Mouse (Mus musculus): ENCODE data around the gene Fmod. TPM values are rescaled to one million over a fixed set of nuclear protein-coding genes. Genes with fewer than 3 reads are reported as not detected.

Gene Fmod
- polyA plus RNA-seq, 1 experiment from 2014 or later = 2.2 TPM

DNA sequence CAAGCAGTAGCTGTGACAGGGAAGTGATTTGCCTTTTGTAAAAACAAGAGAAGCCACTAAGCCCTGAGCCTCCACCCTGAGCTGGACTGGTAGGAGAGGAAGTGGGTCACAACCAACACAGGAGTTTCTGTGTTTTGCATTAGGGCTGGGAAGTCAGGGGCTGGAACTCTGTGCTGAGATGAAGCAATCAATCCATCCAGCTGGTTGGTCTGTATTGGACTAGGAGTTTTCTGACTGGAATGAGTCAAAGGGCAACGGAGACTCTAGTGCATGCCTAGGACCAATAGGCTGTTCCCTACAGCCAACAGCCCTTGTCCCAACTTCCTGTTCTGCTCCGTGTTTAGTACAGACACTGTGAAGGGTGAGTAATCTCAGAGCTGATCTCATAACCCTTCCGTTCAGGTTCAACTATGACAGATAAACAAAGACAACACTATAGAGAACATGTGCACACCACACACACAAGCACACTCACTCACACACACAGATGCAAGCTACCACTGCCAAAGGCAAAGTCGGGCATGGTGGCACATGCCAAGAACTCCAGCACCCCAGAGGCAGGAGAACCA, 28.3 kb downstream of the Fmod start:
- Histone ChIP-seq H3K4me2 (ENCODE audit: low read depth, low read length, severe bottlenecking) (no peak overlapping the region; the same call in 1 of the 2 replicates), H3K27me3 (ENCODE audit: control insufficient read depth, insufficient read depth, low read length) (no peaks in the 10 kb centered on the region), H3K9ac (ENCODE audit: low read length) (peak overlapping the region; percentile 20; the same call in 1 of the 2 replicates), H3K36me3 (ENCODE audit: control insufficient read depth, insufficient read depth, low read length) (no peaks in the 10 kb centered on the region), H3K4me3 (ENCODE audit: low read depth, low read length) (no peak overlapping the region), H3K27ac (ENCODE audit: low read depth, low read length) (peak overlapping the region; percentile 100), H3K9me3 (ENCODE audit: control insufficient read depth, low read length) (no peaks in the 10 kb centered on the region), H3K4me1 (replicated peaks; ENCODE audit: control insufficient read depth, insufficient read depth, low read length) (peaks cover 56% of the 10 kb centered on the region)
- DNase-seq (ENCODE audit: low spot score) (no peak), ATAC-seq (replicated peaks; ENCODE audit: low FRiP score) (no peak)
- 68% methylated on average over 4 of the region's 4 CpGs for WGBS

DNA sequence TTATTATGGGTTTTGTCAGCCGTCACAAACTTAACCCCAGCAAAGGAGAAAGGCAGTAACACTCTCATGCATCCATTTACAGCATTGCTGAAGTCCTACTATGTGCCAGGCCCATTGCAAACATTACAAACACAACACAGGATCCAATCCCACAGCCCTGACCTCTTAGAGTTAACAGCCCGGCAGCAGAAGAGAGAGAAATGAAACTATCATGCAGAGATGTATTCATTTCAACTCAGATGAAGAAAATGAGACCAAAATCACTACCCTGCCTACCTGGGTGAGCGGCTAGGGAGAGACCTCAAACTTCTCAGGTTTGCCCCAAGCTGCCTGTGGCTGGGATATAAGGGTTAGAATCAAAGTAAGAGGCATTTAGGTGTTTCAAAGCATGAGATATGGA, 29.5 kb downstream of the Fmod start:
- 52% methylated on average over 3 of the region's 3 CpGs for WGBS
- Histone ChIP-seq H3K27me3 (ENCODE audit: control insufficient read depth, insufficient read depth, low read length) (no peaks in the 10 kb centered on the region), H3K36me3 (ENCODE audit: control insufficient read depth, insufficient read depth, low read length) (no peaks in the 10 kb centered on the region), H3K9me3 (ENCODE audit: control insufficient read depth, low read length) (no peaks in the 10 kb centered on the region), H3K27ac (ENCODE audit: low read depth, low read length) (peak overlapping the region; percentile 37; the same call in 1 of the 2 replicates), H3K4me3 (ENCODE audit: low read depth, low read length) (no peak overlapping the region), H3K9ac (ENCODE audit: low read length) (no peak overlapping the region; the same call in 1 of the 2 replicates), H3K4me2 (ENCODE audit: low read depth, low read length, severe bottlenecking) (no peak overlapping the region), H3K4me1 (replicated peaks; ENCODE audit: control insufficient read depth, insufficient read depth, low read length) (peaks cover 62% of the 10 kb centered on the region)
- no peak for DNase-seq (ENCODE audit: low spot score)
- no peak for ATAC-seq (replicated peaks; ENCODE audit: low FRiP score)

DNA sequence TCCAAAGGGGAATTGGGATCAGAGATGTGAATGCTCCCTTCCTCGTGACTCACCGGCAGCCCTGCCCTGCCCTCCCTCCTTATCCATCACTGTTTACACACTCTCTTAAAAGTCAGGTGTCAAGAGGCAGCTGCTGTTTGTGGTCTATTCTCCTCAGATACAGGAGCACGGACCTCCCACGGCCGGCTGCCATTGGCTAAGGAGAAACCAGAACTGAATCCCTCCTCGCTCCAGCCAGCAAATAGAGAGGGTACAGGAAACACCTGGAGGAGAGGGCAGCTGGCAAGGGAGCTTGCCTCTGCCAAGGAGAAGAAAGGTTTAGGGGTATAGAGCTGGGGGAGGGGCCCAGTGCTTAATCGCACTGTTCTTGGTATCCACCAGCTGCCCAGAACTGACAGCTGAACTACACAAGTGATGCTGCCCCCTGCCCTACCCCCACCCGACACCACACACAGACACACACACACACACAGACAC, 30.1 kb downstream of the Fmod start:
- Histone ChIP-seq H3K9ac (ENCODE audit: low read length) (peak overlapping the region; percentile 27; the same call in 1 of the 2 replicates), H3K4me3 (ENCODE audit: low read depth, low read length) (no peak overlapping the region), H3K27me3 (ENCODE audit: control insufficient read depth, insufficient read depth, low read length) (no peaks in the 10 kb centered on the region), H3K4me2 (ENCODE audit: low read depth, low read length, severe bottlenecking) (no peak overlapping the region), H3K4me1 (replicated peaks; ENCODE audit: control insufficient read depth, insufficient read depth, low read length) (peaks cover 58% of the 10 kb centered on the region), H3K9me3 (ENCODE audit: control insufficient read depth, low read length) (no peaks in the 10 kb centered on the region), H3K27ac (ENCODE audit: low read depth, low read length) (peak overlapping the region; percentile 37; the same call in 1 of the 2 replicates), H3K36me3 (ENCODE audit: control insufficient read depth, insufficient read depth, low read length) (no peaks in the 10 kb centered on the region)
- DNase-seq (ENCODE audit: low spot score) (no peak), ATAC-seq (replicated peaks; ENCODE audit: low FRiP score) (no peak)
- WGBS = 11% methylated on average over 8 of the region's 8 CpGs

- Histone ChIP-seq H3K36me3 (ENCODE audit: control insufficient read depth, insufficient read depth, low read length) (peaks cover 6% of the 10 kb centered on the region; the same call in 1 of the 2 replicates), H3K4me3 (ENCODE audit: low read depth, low read length) (no peak overlapping the region), H3K27ac (ENCODE audit: low read depth, low read length) (0 out of 2 replicates have a peak overlapping the region, but pooled peaks have one; percentile 41), H3K27me3 (ENCODE audit: control insufficient read depth, insufficient read depth, low read length) (no peaks in the 10 kb centered on the region), H3K9ac (ENCODE audit: low read length) (no peak overlapping the region), H3K4me1 (replicated peaks; ENCODE audit: control insufficient read depth, insufficient read depth, low read length) (peaks cover 46% of the 10 kb centered on the region), H3K4me2 (ENCODE audit: low read depth, low read length, severe bottlenecking) (no peak overlapping the region), H3K9me3 (ENCODE audit: control insufficient read depth, low read length) (no peaks in the 10 kb centered on the region)
- no peak for DNase-seq (ENCODE audit: low spot score)
- WGBS = 69% methylated on average over 8 of the region's 8 CpGs
- no peak for ATAC-seq (replicated peaks; ENCODE audit: low FRiP score)
Measured at GRCm38 (mm10) chr1:134070099-134070669, 33.1 kb downstream of the Fmod start.

GRCm38 (mm10) chr1:134071411-134072018, 34.5 kb downstream of the Fmod start:
- ATAC-seq (replicated peaks; ENCODE audit: low FRiP score) (peak; percentile 37), DNase-seq (ENCODE audit: low spot score) (no peak)
- no peak overlapping the region for H3K4me3 ChIP-seq (ENCODE audit: low read depth, low read length)
- peaks cover 38% of the 10 kb centered on the region for H3K4me1 ChIP-seq (replicated peaks; ENCODE audit: control insufficient read depth, insufficient read depth, low read length)
- no peaks in the 10 kb centered on the region for H3K27me3 ChIP-seq (ENCODE audit: control insufficient read depth, insufficient read depth, low read length)
- peaks cover 6% of the 10 kb centered on the region; the same call in 1 of the 2 replicates for H3K36me3 ChIP-seq (ENCODE audit: control insufficient read depth, insufficient read depth, low read length)
- H3K9ac ChIP-seq (ENCODE audit: low read length) = no peak overlapping the region
- 26% methylated on average over 10 of the region's 10 CpGs for WGBS
- H3K4me2 ChIP-seq (ENCODE audit: low read depth, low read length, severe bottlenecking) = no peak overlapping the region
- H3K9me3 ChIP-seq (ENCODE audit: control insufficient read depth, low read length) = no peaks in the 10 kb centered on the region
- peak overlapping the region; percentile 77 for H3K27ac ChIP-seq (ENCODE audit: low read depth, low read length)

GRCm38 (mm10) chr1:134073061-134073564, 36.1 kb downstream of the Fmod start:
- H3K36me3 ChIP-seq (ENCODE audit: control insufficient read depth, insufficient read depth, low read length) = peaks cover 6% of the 10 kb centered on the region; the same call in 1 of the 2 replicates
- no peak overlapping the region for H3K9ac ChIP-seq (ENCODE audit: low read length)
- no peak overlapping the region for H3K4me2 ChIP-seq (ENCODE audit: low read depth, low read length, severe bottlenecking)
- H3K27me3 ChIP-seq (ENCODE audit: control insufficient read depth, insufficient read depth, low read length) = no peaks in the 10 kb centered on the region
- H3K27ac ChIP-seq (ENCODE audit: low read depth, low read length) = peak overlapping the region; percentile 14; the same call in 1 of the 2 replicates
- ATAC-seq (replicated peaks; ENCODE audit: low FRiP score) = no peak
- peaks cover 29% of the 10 kb centered on the region for H3K4me1 ChIP-seq (replicated peaks; ENCODE audit: control insufficient read depth, insufficient read depth, low read length)
- 84% methylated on average over 6 of the region's 6 CpGs for WGBS
- H3K4me3 ChIP-seq (ENCODE audit: low read depth, low read length) = no peak overlapping the region
- no peaks in the 10 kb centered on the region for H3K9me3 ChIP-seq (ENCODE audit: control insufficient read depth, low read length)
- DNase-seq (ENCODE audit: low spot score) = no peak

DNA sequence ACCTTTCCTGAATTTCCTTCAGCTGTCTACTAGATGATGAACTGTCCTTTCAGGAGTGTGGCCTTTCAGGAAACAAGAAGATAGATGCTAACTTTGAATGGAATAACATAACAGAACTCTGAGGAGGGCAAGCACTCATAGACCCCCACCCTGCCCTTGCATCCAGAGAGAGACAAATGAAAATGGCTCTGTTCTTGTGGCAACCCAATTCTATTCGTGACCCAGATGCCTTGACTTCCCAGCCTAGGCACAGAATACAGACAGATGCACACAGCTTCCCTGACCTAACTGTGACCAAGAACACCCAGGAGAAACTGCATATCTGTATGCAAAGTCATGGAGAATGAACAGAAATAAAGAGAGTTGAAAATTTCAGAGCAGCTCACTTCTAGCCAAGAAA, 36.6 kb downstream of the Fmod start:
- Histone ChIP-seq H3K9ac (ENCODE audit: low read length) (no peak overlapping the region), H3K36me3 (ENCODE audit: control insufficient read depth, insufficient read depth, low read length) (peaks cover 6% of the 10 kb centered on the region; the same call in 1 of the 2 replicates), H3K9me3 (ENCODE audit: control insufficient read depth, low read length) (no peaks in the 10 kb centered on the region), H3K4me1 (replicated peaks; ENCODE audit: control insufficient read depth, insufficient read depth, low read length) (peaks cover 29% of the 10 kb centered on the region), H3K4me2 (ENCODE audit: low read depth, low read length, severe bottlenecking) (no peak overlapping the region), H3K4me3 (ENCODE audit: low read depth, low read length) (no peak overlapping the region), H3K27ac (ENCODE audit: low read depth, low read length) (no peak overlapping the region), H3K27me3 (ENCODE audit: control insufficient read depth, insufficient read depth, low read length) (no peaks in the 10 kb centered on the region)
- ATAC-seq (replicated peaks; ENCODE audit: low FRiP score) (no peak), DNase-seq (ENCODE audit: low spot score) (no peak)
- WGBS = 86% methylated on average over 1 of the region's 1 CpGs

DNA sequence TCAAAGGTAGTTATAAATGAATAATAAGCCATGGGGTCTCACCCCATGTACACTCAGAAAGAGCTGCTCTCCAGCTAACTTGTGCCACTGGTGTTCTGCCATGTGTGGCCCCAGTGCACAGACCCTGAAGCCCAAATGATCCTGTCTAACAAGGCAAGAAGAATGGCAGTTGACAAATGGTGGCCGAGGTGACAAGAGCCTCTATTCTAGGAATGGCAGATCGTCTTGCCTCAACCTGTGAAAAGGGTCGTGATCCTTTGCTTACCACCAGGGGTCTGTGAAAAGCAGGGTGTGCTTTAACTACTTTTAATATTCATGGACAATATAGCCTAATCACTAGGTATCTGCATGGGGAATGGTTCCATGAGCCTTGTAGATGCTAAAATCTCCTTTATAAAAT, 37.1 kb downstream of the Fmod start:
- H3K4me3 ChIP-seq (ENCODE audit: low read depth, low read length) = no peak overlapping the region

More for the DNA sequence above, 37.1 kb downstream of the Fmod start:
- Histone ChIP-seq H3K4me1 (replicated peaks; ENCODE audit: control insufficient read depth, insufficient read depth, low read length) (peaks cover 29% of the 10 kb centered on the region), H3K9me3 (ENCODE audit: control insufficient read depth, low read length) (no peaks in the 10 kb centered on the region), H3K27ac (ENCODE audit: low read depth, low read length) (no peak overlapping the region; the same call in 1 of the 2 replicates), H3K27me3 (ENCODE audit: control insufficient read depth, insufficient read depth, low read length) (no peaks in the 10 kb centered on the region), H3K9ac (ENCODE audit: low read length) (no peak overlapping the region), H3K36me3 (ENCODE audit: control insufficient read depth, insufficient read depth, low read length) (peaks cover 6% of the 10 kb centered on the region; the same call in 1 of the 2 replicates), H3K4me2 (ENCODE audit: low read depth, low read length, severe bottlenecking) (no peak overlapping the region)
- ATAC-seq (replicated peaks; ENCODE audit: low FRiP score) (no peak), DNase-seq (ENCODE audit: low spot score) (no peak)
- 60% methylated on average over 3 of the region's 3 CpGs for WGBS
